Mouse (Mus musculus) limb, embryonic 10.5 days (tissue): ENCODE results near the gene Ano10. TPM values are rescaled to one million over a fixed set of nuclear protein-coding genes. Genes with fewer than 3 reads are reported as not detected.

ENCODE experiments used
- DNase-seq: peaks from one replicate; pipeline ENCODE4 v3.0.0-alpha.2; 2017; ENCODE audit warnings: low spot score
- H3K27ac ChIP-seq: fragments of 300-500 bp; sonication (generic); 2 replicates; pipeline ENCODE4 v1.5.1; 2016; ENCODE audit warnings: mild to moderate bottlenecking
- H3K27me3 ChIP-seq: fragments of 300-500 bp; sonication (generic); 2 replicates; pipeline ENCODE4 v1.6.1; 2016; ENCODE audit warnings: low read depth, mild to moderate bottlenecking; ENCODE audit not compliant: poor library complexity, severe bottlenecking
- H3K36me3 ChIP-seq: fragments of 300-500 bp; sonication (generic); 2 replicates; pipeline ENCODE4 v1.6.1; 2016; ENCODE audit warnings: mild to moderate bottlenecking, moderate library complexity
- H3K4me1 ChIP-seq: fragments of 300-500 bp; sonication (generic); 2 replicates; pipeline ENCODE4 v1.6.1; 2016
- H3K4me3 ChIP-seq: fragments of 300-500 bp; sonication (generic); 2 replicates; pipeline ENCODE4 v1.5.1; 2016; ENCODE audit warnings: mild to moderate bottlenecking, moderate library complexity
- H3K9me3 ChIP-seq: fragments of 300-500 bp; sonication (generic); replicated peaks from 2 replicates; pipeline ENCODE4 v1.6.1; 2016; ENCODE audit warnings: mild to moderate bottlenecking
- WGBS: fragments of 180-500 bp; shearing (Covaris S2); methylation state at CpG from one replicate; pipeline ENCODE4 v1.1.7; 2016; 5-methylcytosine and 5-hydroxymethylcytosine counted together
- microRNA-seq: library from miRNA; unstranded; fragments of <30 nt; microRNA quantifications from one replicate; pipeline ENCODE4, GENCODE M21; 2017
- polyA plus RNA-seq: library from polyadenylated mRNA; unstranded; fragments of >200 nt; fragmentation: Nextera tagmentation; extraction: Ambion mirVana; gene quantifications from 2 replicates; pipeline ENCODE4 v1.2.1, GENCODE M21; 2016

Ano10 gene
- polyA plus RNA-seq, 1 experiment from 2014 or later: 26.2 TPM

GRCm38 (mm10) chr9:122135095-122135884 lies 158.9 kb downstream of the Ano10 start:
- H3K4me3 ChIP-seq: no peak overlapping the region
- no peak overlapping the region for H3K27ac ChIP-seq
- H3K9me3 ChIP-seq: no peaks in the 10 kb centered on the region
- H3K36me3 ChIP-seq: peaks cover 18% of the 10 kb centered on the region
- no peak for DNase-seq
- 77% methylated on average over 1 of the region's 1 CpGs for WGBS
- peaks cover 16% of the 10 kb centered on the region for H3K4me1 ChIP-seq
- no peaks in the 10 kb centered on the region for H3K27me3 ChIP-seq

- no peaks in the 10 kb centered on the region for H3K9me3 ChIP-seq
- 81% methylated on average over 7 of the region's 7 CpGs for WGBS
- peaks cover 9% of the 10 kb centered on the region for H3K36me3 ChIP-seq
- H3K4me3 ChIP-seq: no peak overlapping the region
- no peak overlapping the region for H3K27ac ChIP-seq
- H3K4me1 ChIP-seq: peaks cover 19% of the 10 kb centered on the region
- DNase-seq: no peak
- H3K27me3 ChIP-seq: no peaks in the 10 kb centered on the region
Observed at GRCm38 (mm10) chr9:122132145-122132544, 162.1 kb downstream of the Ano10 start.

GRCm38 (mm10) chr9:122130666-122131065 lies 163.6 kb downstream of the Ano10 start:
- no peaks in the 10 kb centered on the region for H3K9me3 ChIP-seq
- no peak overlapping the region for H3K27ac ChIP-seq
- WGBS: 28% methylated on average over 3 of the region's 3 CpGs
- no peak overlapping the region for H3K4me3 ChIP-seq
- peaks cover 3% of the 10 kb centered on the region; the same call in 1 of the 2 replicates for H3K36me3 ChIP-seq
- DNase-seq: no peak
- no peaks in the 10 kb centered on the region for H3K27me3 ChIP-seq
- peaks cover 17% of the 10 kb centered on the region for H3K4me1 ChIP-seq

- no peaks in the 10 kb centered on the region for H3K27me3 ChIP-seq
- H3K27ac ChIP-seq: no peak overlapping the region
- no peak for DNase-seq
- WGBS: 76% methylated on average over 5 of the region's 5 CpGs
- H3K9me3 ChIP-seq: no peaks in the 10 kb centered on the region
- H3K36me3 ChIP-seq: no peaks in the 10 kb centered on the region
- peaks cover 14% of the 10 kb centered on the region for H3K4me1 ChIP-seq
- H3K4me3 ChIP-seq: no peak overlapping the region
Observed at GRCm38 (mm10) chr9:122128686-122129085, 165.5 kb downstream of the Ano10 start.

- Histone ChIP-seq H3K27me3 (no peaks in the 10 kb centered on the region), H3K4me1 (peaks cover 14% of the 10 kb centered on the region), H3K9me3 (no peaks in the 10 kb centered on the region), H3K36me3 (no peaks in the 10 kb centered on the region), H3K4me3 (no peak overlapping the region), H3K27ac (no peak overlapping the region)
- 70% methylated on average over 3 of the region's 3 CpGs for WGBS
- DNase-seq: no peak
Observed at GRCm38 (mm10) chr9:122127271-122127785, 166.9 kb downstream of the Ano10 start.

GRCm38 (mm10) chr9:122126790-122127189 lies 167.4 kb downstream of the Ano10 start:
- Histone ChIP-seq H3K9me3 (no peaks in the 10 kb centered on the region), H3K4me1 (peaks cover 14% of the 10 kb centered on the region), H3K27me3 (no peaks in the 10 kb centered on the region), H3K27ac (no peak overlapping the region), H3K4me3 (no peak overlapping the region), H3K36me3 (no peaks in the 10 kb centered on the region)
- 89% methylated on average over 8 of the region's 8 CpGs for WGBS
- DNase-seq: no peak

Small RNA genes lying within 50 kb of the gene (microRNA-seq; reads per million reads assigned to microRNA genes)
- not detected for gene Mir8106

Other genes with a start within 250 kb of the Ano10 start
- gene Snrk, start 177.2 kb downstream of the Ano10 start, polyA plus RNA-seq: 26.6 and 41.1 TPM in 2 replicates
- 18.0 and 20.3 TPM in 2 replicates for gene Abhd5, start 57.2 kb upstream of the Ano10 start, polyA plus RNA-seq